ENCODE assay signal across 8 mouse cellular contexts in genomic region chr10:41689941-41690887, GRCm38 (mm10). TPM values are rescaled to one million over a fixed set of nuclear protein-coding genes. Genes with fewer than 3 reads are reported as not detected.
A peak's percentile ranks its signal among the peaks of the same experiment; 100 is the strongest.
DNase-seq lines count a peak whose midpoint lies in the region; ATAC-seq and TF ChIP-seq lines count a peak whose summit lies in the region.

No protein-coding gene starts in this region.

- TF ChIP-seq RAD21 in CH12.LX (IDR thresholded peaks at IDR 0.05; ENCODE audit: low read depth, low read length) = peak; percentile 90

- no peak for ATAC-seq in embryonic facial prominence, embryonic 15.5 days (ENCODE audit: insufficient number of reproducible peaks, low FRiP score, low TSS enrichment, low read depth)
- ATAC-seq in lung, embryonic 15.5 days (ENCODE audit: borderline replicate concordance, extremely low read depth, low FRiP score, low TSS enrichment) = peak; percentile 39; the same call in 1 of the 2 replicates

- peak; percentile 90 to 98 for TF ChIP-seq CTCF in CH12.LX (conservative IDR thresholded peaks at IDR 0.05 in 1 of 2, IDR thresholded peaks at IDR 0.05 in 1 of 2; ENCODE audit: low read depth in 2 of 2, low read length in 2 of 2)
- TF ChIP-seq CTCF in bone marrow macrophage, adult 2 months (IDR thresholded peaks at IDR 0.05; ENCODE audit: low read depth, low read length) = peak; percentile 48
- TF ChIP-seq CTCF in olfactory bulb, adult 2 months (IDR thresholded peaks at IDR 0.05; ENCODE audit: insufficient read depth, low read depth, low read length) = peak; percentile 23; the same call in 1 of the 2 replicates

- H3K27ac ChIP-seq in CH12.LX (ENCODE audit: insufficient read depth, low read depth) = no peak overlapping the region
- H3K27ac ChIP-seq in bone marrow macrophage, adult 2 months (ENCODE audit: insufficient read depth, low read depth, low read length) = no peak overlapping the region
- H3K27ac ChIP-seq in embryonic facial prominence, embryonic 15.5 days (replicated peaks) = no peak overlapping the region
- no peak overlapping the region for H3K27ac ChIP-seq in lung, embryonic 15.5 days
- no peak overlapping the region for H3K27ac ChIP-seq in olfactory bulb, adult 2 months (ENCODE audit: insufficient read depth, low read depth, low read length)

- TF ChIP-seq EP300 in CH12.LX (IDR thresholded peaks at IDR 0.05; ENCODE audit: low read length) = no peak

- H3K4me3 ChIP-seq in CH12.LX (replicated peaks in 1 of 3; ENCODE audit: low read depth in 2 of 3, low read length in 2 of 3, poor library complexity in 1 of 3) = peak overlapping the region in 1 of 3 experiments; percentile 40
- H3K4me3 ChIP-seq in bone marrow macrophage, adult 2 months (ENCODE audit: insufficient read depth, low read length) = no peak overlapping the region
- peak overlapping the region; percentile 39 for H3K4me3 ChIP-seq in embryonic facial prominence, embryonic 15.5 days (replicated peaks)
- H3K4me3 ChIP-seq in lung, embryonic 15.5 days = peak overlapping the region; percentile 43
- peak overlapping the region; percentile 40 for H3K4me3 ChIP-seq in olfactory bulb, adult 2 months (ENCODE audit: insufficient read depth, low read depth, low read length)

- dilution Hi-C loops in CH12.LX (cut with MboI; ENCODE audit: extremely low pct_ligation_motif_present, extremely low pct_unique_long_range_greater_than_20kb, low sequenced_read_pairs) = no loop called here

- H3K79me2 ChIP-seq in CH12.LX (replicated peaks; ENCODE audit: control insufficient read depth, extremely low read depth, insufficient read depth, poor library complexity, severe bottlenecking) = no peaks in the 10 kb centered on the region

- peak overlapping the region; percentile 81; the same call in 1 of the 2 replicates for H3K4me2 ChIP-seq in CH12.LX (ENCODE audit: insufficient read depth, low read depth, poor library complexity, severe bottlenecking)
- peak overlapping the region; percentile 69 for H3K4me2 ChIP-seq in embryonic facial prominence, embryonic 15.5 days (replicated peaks)
- peak overlapping the region; percentile 77 for H3K4me2 ChIP-seq in lung, embryonic 15.5 days

- no peaks in the 10 kb centered on the region for H3K36me3 ChIP-seq in CH12.LX (replicated peaks in 1 of 2; ENCODE audit: control insufficient read depth in 1 of 2, insufficient read depth in 1 of 2, low read length in 1 of 2)
- H3K36me3 ChIP-seq in embryonic facial prominence, embryonic 15.5 days = no peaks in the 10 kb centered on the region
- H3K36me3 ChIP-seq in lung, embryonic 15.5 days = no peaks in the 10 kb centered on the region

- in situ Hi-C loops in CH12.LX (cut with MboI; ENCODE audit: low pct_ligation_motif_present, low pct_unique_long_range_greater_than_20kb, low sequenced_read_pairs) = loop anchor here (10.0 to 25.0 kb wide), 2 partner anchors 278 to 605 kb away; no protein-coding TSS in a partner anchor

- intact Hi-C loops in heart, postnatal 14 days (cut with DNase I) = loop anchor here (5.0 to 10.0 kb wide), 5 partner anchors 115 to 685 kb away; partner anchors contain the start of genes Ak9, Cep57l1, Fig4 and Sesn1

- H3K27me3 ChIP-seq in CH12.LX (replicated peaks) = peaks cover 5% of the 10 kb centered on the region
- H3K27me3 ChIP-seq in embryonic facial prominence, embryonic 15.5 days = no peaks in the 10 kb centered on the region; the same call in 1 of the 2 replicates
- no peaks in the 10 kb centered on the region for H3K27me3 ChIP-seq in lung, embryonic 15.5 days

- 17% methylated on average over 24 of the region's 24 CpGs for WGBS in embryonic facial prominence, embryonic 15.5 days
- WGBS in lung, embryonic 15.5 days = 20% methylated on average over 24 of the region's 24 CpGs
- WGBS in olfactory bulb, adult 2 months = 21% methylated on average over 24 of the region's 24 CpGs

- no peak for TF ChIP-seq POLR2A in CH12.LX (IDR thresholded peaks at IDR 0.05; ENCODE audit: low read depth, low read length)
- no peak for TF ChIP-seq POLR2A in bone marrow macrophage, adult 2 months (IDR thresholded peaks at IDR 0.05; ENCODE audit: borderline replicate concordance, low read depth, low read length)
- TF ChIP-seq POLR2A in olfactory bulb, adult 2 months (IDR thresholded peaks at IDR 0.05; ENCODE audit: insufficient read depth, low read depth, low read length) = no peak

- no peak overlapping the region; the same call in 1 of the 2 replicates for H3K9ac ChIP-seq in CH12.LX (ENCODE audit: insufficient read depth, low read depth)
- H3K9ac ChIP-seq in embryonic facial prominence, embryonic 15.5 days = peak overlapping the region; percentile 26
- H3K9ac ChIP-seq in lung, embryonic 15.5 days = peak overlapping the region; percentile 8; the same call in 1 of the 2 replicates

- peak; percentile 68 for DNase-seq in CH12.LX (ENCODE audit: extremely low read depth)
- peak; percentile 53 to 73 for DNase-seq in heart, postnatal 14 days
- peak; percentile 74 to 78 for DNase-seq in kidney, postnatal 4 days
- peak; percentile 90 for DNase-seq in thymus, postnatal 0 days (ENCODE audit: low spot score)

- no peaks in the 10 kb centered on the region; a peak in 1 of 4 replicates for H3K4me1 ChIP-seq in CH12.LX (ENCODE audit: control insufficient read depth in 1 of 2, insufficient read depth in 2 of 2)
- H3K4me1 ChIP-seq in bone marrow macrophage, adult 2 months (ENCODE audit: control insufficient read depth, insufficient read depth, low read length) = no peaks in the 10 kb centered on the region
- peaks cover 5% of the 10 kb centered on the region; the same call in 1 of the 2 replicates for H3K4me1 ChIP-seq in embryonic facial prominence, embryonic 15.5 days
- no peaks in the 10 kb centered on the region for H3K4me1 ChIP-seq in lung, embryonic 15.5 days
- H3K4me1 ChIP-seq in olfactory bulb, adult 2 months (ENCODE audit: control insufficient read depth, insufficient read depth, low read length) = peaks cover 4% of the 10 kb centered on the region; the same call in 1 of the 2 replicates

- peaks cover 5% of the 10 kb centered on the region for H3K9me3 ChIP-seq in CH12.LX (replicated peaks; ENCODE audit: low read length)
- 0 out of 2 replicates have a peak, but pooled peaks cover 5% of the 10 kb centered on the region for H3K9me3 ChIP-seq in embryonic facial prominence, embryonic 15.5 days (replicated peaks)
- no peaks in the 10 kb centered on the region for H3K9me3 ChIP-seq in lung, embryonic 15.5 days

TF ChIP-seq in CH12.LX, 34 proteins besides CTCF, POLR2A, EP300 and RAD21:
- TF ChIP-seq UBTF (IDR thresholded peaks at IDR 0.05; ENCODE audit: low read depth, low read length) = no peak
- TF ChIP-seq E2F4 (IDR thresholded peaks at IDR 0.05; ENCODE audit: insufficient replicate concordance, low read depth, low read length) = no peak
- TF ChIP-seq ZC3H11A (IDR thresholded peaks at IDR 0.05; ENCODE audit: low read depth, low read length) = peak; percentile 60; the same call in 1 of the 2 replicates
- TF ChIP-seq MXI1 (IDR thresholded peaks at IDR 0.05; ENCODE audit: low read depth, low read length) = no peak
- TF ChIP-seq ZKSCAN1 (IDR thresholded peaks at IDR 0.05; ENCODE audit: borderline replicate concordance, low read depth, low read length) = no peak
- no peak for TF ChIP-seq MAZ (IDR thresholded peaks at IDR 0.05; ENCODE audit: low read depth, low read length)
- no peak for TF ChIP-seq ZMIZ1 (IDR thresholded peaks at IDR 0.05; ENCODE audit: low read depth, low read length)
- TF ChIP-seq ELF1 (IDR thresholded peaks at IDR 0.05; ENCODE audit: low read depth, low read length) = peak; percentile 61
- TF ChIP-seq PAX5 (IDR thresholded peaks at IDR 0.05; ENCODE audit: low read length) = no peak
- TF ChIP-seq ETS1 (conservative IDR thresholded peaks at IDR 0.05; ENCODE audit: low read depth, low read length) = no peak
- no peak for TF ChIP-seq JUN (IDR thresholded peaks at IDR 0.05; ENCODE audit: insufficient read depth, low read depth, low read length)
- TF ChIP-seq CHD2 (IDR thresholded peaks at IDR 0.05; ENCODE audit: low read length) = peak; percentile 49; the same call in 1 of the 2 replicates
- peak; percentile 76 for TF ChIP-seq SMC3 (IDR thresholded peaks at IDR 0.05; ENCODE audit: low read depth, low read length)
- TF ChIP-seq BHLHE40 (IDR thresholded peaks at IDR 0.05; ENCODE audit: low read depth, low read length) = no peak
- TF ChIP-seq NELFE (IDR thresholded peaks at IDR 0.05; ENCODE audit: low read depth, low read length) = peak; percentile 27; the same call in 1 of the 2 replicates

RNA-seq across cellular contexts. Expression of gene Ccdc162, which starts 26.2 kb away (rescaled TPM):
- 0.59 and 0.64 TPM in 2 replicates for total RNA-seq in CH12.LX (2012; rRNA removed)
- 1.3 and 1.5 TPM in 2 replicates for total RNA-seq in CH12.LX (2014; rRNA removed)
- 1.1 and 1.3 TPM in 2 replicates for polyA plus RNA-seq in CH12.LX (2012; ENCODE audit: insufficient read length, low read depth)
- not detected in 2 replicates for polyA plus RNA-seq in bone marrow macrophage, adult 2 months (2012; ENCODE audit: insufficient read depth, insufficient read length, missing spikeins)
- polyA plus RNA-seq in embryonic facial prominence, embryonic 15.5 days (2015; fragmentation: Nextera tagmentation; extraction: Ambion mirVana) = 2.1 and 2.9 TPM in 2 replicates
- under 1 TPM; 0.10 to 0.74 TPM for total RNA-seq in heart, postnatal 14 days (2021)
- polyA plus RNA-seq in lung, embryonic 15.5 days (2015; fragmentation: Nextera tagmentation; extraction: Ambion mirVana) = 0.25 and 0.77 TPM in 2 replicates
- polyA plus RNA-seq in olfactory bulb, adult 2 months (2012; ENCODE audit: insufficient read depth, insufficient read length, low replicate concordance, missing spikeins) = not detected in 2 replicates
- polyA plus RNA-seq in thymus, postnatal 0 days (2015; fragmentation: Nextera tagmentation; extraction: Ambion mirVana) = 2.3 and 2.4 TPM in 2 replicates

Comparison
In these comparisons a context has a peak if more than half of its experiments do, and no peak if none do; other contexts are left out.
1. CTCF ChIP-seq: peak in every context shown above with its lines; median percentile 94 in CH12.LX; 48 in bone marrow macrophage, adult 2 months; 23 in olfactory bulb, adult 2 months.